Mouse (Mus musculus) stomach, embryonic 15.5 days (tissue): Measurements from ENCODE around the gene Ttc39a. TPM values are rescaled to one million over a fixed set of nuclear protein-coding genes. Genes with fewer than 3 reads are reported as not detected.

Source experiments
- ATAC-seq: fragments of 200-750 bp; cut with Nextera tagmentation; 2 replicates; pipeline ENCODE4 v1.8.0; 2017; ENCODE audit warnings: low read depth, moderate number of reproducible peaks, moderate TSS enrichment; ENCODE audit not compliant: insufficient read depth, low FRiP score
- H3K27ac ChIP-seq: fragments of 300-500 bp; sonication (generic); 2 replicates; pipeline ENCODE4 v1.5.1; 2015; ENCODE audit warnings: mild to moderate bottlenecking, inconsistent platforms
- H3K27me3 ChIP-seq: fragments of 300-500 bp; sonication (generic); replicated peaks from 2 replicates; pipeline ENCODE4 v1.6.1; 2015; ENCODE audit warnings: inconsistent platforms
- H3K36me3 ChIP-seq: fragments of 300-500 bp; sonication (generic); 2 replicates; pipeline ENCODE4 v1.6.1; 2015; ENCODE audit warnings: inconsistent platforms
- H3K4me1 ChIP-seq: fragments of 300-500 bp; sonication (generic); 2 replicates; pipeline ENCODE4 v1.6.1; 2015; ENCODE audit warnings: inconsistent platforms
- H3K4me2 ChIP-seq: fragments of 300-500 bp; sonication (generic); 2 replicates; pipeline ENCODE4 v1.6.1; 2015; ENCODE audit warnings: mild to moderate bottlenecking, inconsistent platforms
- H3K4me3 ChIP-seq: fragments of 300-500 bp; sonication (generic); replicated peaks from 2 replicates; pipeline ENCODE4 v1.5.1; 2015; ENCODE audit warnings: inconsistent platforms
- H3K9ac ChIP-seq: fragments of 300-500 bp; sonication (generic); 2 replicates; pipeline ENCODE4 v1.6.1; 2015; ENCODE audit warnings: inconsistent platforms
- H3K9me3 ChIP-seq: fragments of 300-500 bp; sonication (generic); 2 replicates; pipeline ENCODE4 v1.6.1; 2016; ENCODE audit warnings: inconsistent platforms
- WGBS: fragments of 180-500 bp; shearing (Covaris S2); methylation state at CpG from one replicate; pipeline ENCODE4 v1.1.7; 2015; 5-methylcytosine and 5-hydroxymethylcytosine counted together
- polyA plus RNA-seq: library from polyadenylated mRNA; unstranded; fragments of >200 nt; fragmentation: Nextera tagmentation; extraction: Ambion mirVana; gene quantifications from 2 replicates; pipeline ENCODE4 v1.2.1, GENCODE M21; 2015

Ttc39a gene
- polyA plus RNA-seq, 1 experiment from 2014 or later, result 21.3 TPM

DNA sequence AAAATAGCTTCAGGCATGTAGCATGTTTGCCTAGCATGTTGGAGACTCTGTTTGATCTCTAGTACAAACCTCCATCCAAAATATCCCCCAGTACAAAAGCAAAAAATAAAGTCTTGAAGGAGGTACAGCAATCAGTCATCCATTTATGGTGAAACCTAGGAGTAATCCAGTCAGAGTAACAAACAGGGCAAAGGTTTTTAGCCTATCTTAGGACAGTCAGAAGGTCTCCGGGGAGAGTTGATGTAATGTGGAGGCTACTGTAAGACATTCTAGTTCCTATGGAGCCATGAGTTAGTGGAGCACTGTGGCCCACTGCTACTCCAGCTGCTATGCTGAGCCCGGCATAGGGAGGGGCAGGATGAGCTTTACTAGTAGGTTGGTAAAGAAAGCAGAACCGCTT lies 66.1 kb downstream of the Ttc39a start:
- H3K4me3 ChIP-seq, result no peak overlapping the region
- ATAC-seq, result no peak
- WGBS, result 86% methylated on average over 3 of the region's 3 CpGs
- peaks cover 11% of the 10 kb centered on the region; the same call in 1 of the 2 replicates for H3K4me1 ChIP-seq
- no peak overlapping the region for H3K27ac ChIP-seq
- no peak overlapping the region for H3K9ac ChIP-seq
- no peaks in the 10 kb centered on the region for H3K9me3 ChIP-seq
- H3K4me2 ChIP-seq, result no peak overlapping the region
- no peaks in the 10 kb centered on the region for H3K36me3 ChIP-seq
- H3K27me3 ChIP-seq, result no peaks in the 10 kb centered on the region

DNA sequence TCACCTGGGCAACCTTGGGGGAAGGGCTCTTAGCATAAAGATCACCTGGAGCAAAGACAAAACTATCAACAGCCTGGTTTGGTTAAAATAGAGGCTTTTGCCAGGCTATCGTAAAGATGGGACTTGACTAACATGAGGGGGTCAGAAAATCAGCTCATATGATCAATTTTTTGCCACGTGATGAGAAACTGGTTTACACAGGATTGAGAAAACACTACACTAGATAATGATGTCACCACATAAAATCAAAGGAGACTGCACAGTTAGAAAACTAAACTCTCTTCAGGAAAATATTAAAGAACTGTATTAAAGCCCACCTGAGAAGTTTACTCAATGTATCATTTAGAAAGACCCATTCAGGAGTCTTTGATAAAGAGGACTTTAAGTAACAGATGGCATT lies 68.7 kb downstream of the Ttc39a start:
- no peaks in the 10 kb centered on the region for H3K36me3 ChIP-seq
- no peak for ATAC-seq
- H3K9me3 ChIP-seq, result no peaks in the 10 kb centered on the region
- peak overlapping the region; percentile 93; the same call in 1 of the 2 replicates for H3K4me3 ChIP-seq
- no peaks in the 10 kb centered on the region for H3K27me3 ChIP-seq
- no peak overlapping the region; the same call in 1 of the 2 replicates for H3K9ac ChIP-seq
- no peak overlapping the region for H3K27ac ChIP-seq
- H3K4me1 ChIP-seq, result peaks cover 11% of the 10 kb centered on the region; the same call in 1 of the 2 replicates
- peak overlapping the region; percentile 72 for H3K4me2 ChIP-seq
- WGBS, result 37% methylated on average over 2 of the region's 2 CpGs

DNA sequence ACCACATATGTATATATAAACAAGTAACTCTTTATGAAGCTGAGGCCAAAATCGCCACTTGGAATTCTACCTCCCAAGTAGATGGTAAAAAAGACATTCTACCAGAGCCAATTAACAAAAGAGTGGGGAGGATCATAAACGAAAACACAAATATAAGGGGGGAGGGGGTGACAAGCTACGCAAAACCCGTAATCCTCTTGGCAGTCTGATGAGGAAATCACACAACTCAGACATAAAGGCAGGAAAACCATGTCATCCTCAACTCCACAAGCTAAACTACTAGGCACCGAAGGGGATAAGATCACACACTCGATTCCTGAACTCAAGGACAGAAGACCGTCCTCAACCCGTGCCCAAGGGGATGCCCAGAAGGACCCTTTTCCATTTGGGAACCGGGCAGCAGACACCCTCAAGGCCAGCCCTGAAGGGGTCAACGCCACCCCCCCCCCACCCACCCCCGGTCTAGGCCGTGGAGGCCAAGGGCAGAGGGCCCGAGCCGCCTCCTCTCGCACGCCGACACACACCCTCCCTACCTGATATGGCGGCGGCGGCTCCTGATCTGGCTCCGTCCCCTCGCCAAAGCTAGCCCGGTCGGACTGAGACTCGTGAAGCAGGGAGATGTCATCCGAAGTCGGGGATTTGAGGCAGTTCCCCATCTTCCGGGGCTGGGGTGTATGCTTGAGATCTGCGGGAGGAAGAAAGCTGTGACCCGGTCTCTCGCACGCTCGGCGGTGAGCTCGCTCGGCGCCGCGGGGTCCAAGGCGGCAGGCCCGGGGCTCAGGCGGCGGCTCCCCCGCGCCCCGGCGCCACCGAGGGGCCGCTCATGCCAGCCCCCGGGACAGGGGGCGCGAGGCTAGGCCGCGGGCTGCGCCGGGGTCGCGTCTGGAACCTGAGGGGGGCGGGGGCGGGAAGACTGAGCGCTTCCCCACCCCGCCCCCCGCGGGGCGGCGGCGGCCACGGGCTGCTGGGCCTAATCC lies 69.4 kb downstream of the Ttc39a start:
- WGBS, result under 1% methylated on average over 60 of the region's 68 CpGs
- Histone ChIP-seq H3K4me1 (peaks cover 11% of the 10 kb centered on the region; the same call in 1 of the 2 replicates), H3K4me3 (peak overlapping the region; percentile 93), H3K9me3 (no peaks in the 10 kb centered on the region), H3K27me3 (no peaks in the 10 kb centered on the region), H3K27ac (peak overlapping the region; percentile 91), H3K36me3 (no peaks in the 10 kb centered on the region), H3K4me2 (peak overlapping the region; percentile 72), H3K9ac (peak overlapping the region; percentile 98)
- peak; percentile 67 for ATAC-seq

DNA sequence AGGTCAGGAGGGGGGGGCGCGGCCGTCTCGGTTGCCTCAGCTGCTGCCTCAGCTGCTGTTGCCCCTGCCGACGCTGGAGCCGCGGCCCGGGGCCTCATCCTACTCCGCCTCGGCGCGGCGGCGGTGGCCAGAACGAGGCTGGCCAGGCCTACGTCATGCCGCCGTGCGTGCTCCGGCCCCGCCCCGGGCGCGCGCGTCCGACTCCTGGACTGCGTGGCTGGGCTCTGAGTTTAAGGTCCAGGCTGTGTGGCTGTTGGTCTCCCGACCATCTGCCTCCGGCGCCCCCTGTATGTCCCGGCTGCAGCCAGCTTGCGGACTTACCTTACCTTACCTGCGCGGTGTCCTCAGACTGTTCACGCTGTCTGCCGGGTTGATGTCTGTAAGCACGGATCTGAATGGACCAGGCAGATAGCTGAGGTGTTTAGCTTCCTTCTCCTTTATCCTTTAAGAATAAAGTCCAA lies 70.2 kb downstream of the Ttc39a start:
- Histone ChIP-seq H3K9me3 (no peaks in the 10 kb centered on the region), H3K27ac (peak overlapping the region; percentile 91), H3K9ac (peak overlapping the region; percentile 98), H3K4me3 (peak overlapping the region; percentile 93), H3K36me3 (no peaks in the 10 kb centered on the region), H3K4me2 (peak overlapping the region; percentile 72), H3K4me1 (peaks cover 11% of the 10 kb centered on the region; the same call in 1 of the 2 replicates), H3K27me3 (no peaks in the 10 kb centered on the region)
- WGBS, result under 1% methylated on average over 38 of the region's 39 CpGs
- peak; percentile 99 for ATAC-seq

DNA sequence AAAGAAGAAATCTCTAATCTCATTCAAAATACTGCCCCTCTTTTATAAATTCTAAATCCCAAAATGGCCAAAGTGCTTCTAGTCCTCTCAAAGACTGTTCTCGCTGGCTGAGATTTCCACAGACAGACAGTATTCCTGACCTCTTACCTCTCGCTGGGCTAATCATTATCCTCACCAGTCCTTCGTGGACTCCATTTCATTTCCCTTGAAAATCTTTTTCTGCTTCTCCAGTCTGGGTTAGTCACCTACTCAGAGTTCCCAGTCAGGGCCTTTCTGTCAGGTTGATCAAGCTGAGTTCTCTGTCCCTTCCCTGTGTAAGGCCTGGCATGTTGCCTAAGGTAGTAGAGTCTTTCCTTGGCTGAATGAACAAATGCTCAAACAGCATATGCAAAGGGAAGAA lies 71.0 kb downstream of the Ttc39a start:
- no peaks in the 10 kb centered on the region for H3K36me3 ChIP-seq
- WGBS, result 83% methylated on average over 3 of the region's 3 CpGs
- H3K27ac ChIP-seq, result no peak overlapping the region
- H3K27me3 ChIP-seq, result no peaks in the 10 kb centered on the region
- no peak overlapping the region for H3K4me3 ChIP-seq
- no peak overlapping the region for H3K4me2 ChIP-seq
- H3K4me1 ChIP-seq, result peaks cover 7% of the 10 kb centered on the region; the same call in 1 of the 2 replicates
- H3K9ac ChIP-seq, result no peak overlapping the region
- no peaks in the 10 kb centered on the region for H3K9me3 ChIP-seq
- ATAC-seq, result no peak

DNA sequence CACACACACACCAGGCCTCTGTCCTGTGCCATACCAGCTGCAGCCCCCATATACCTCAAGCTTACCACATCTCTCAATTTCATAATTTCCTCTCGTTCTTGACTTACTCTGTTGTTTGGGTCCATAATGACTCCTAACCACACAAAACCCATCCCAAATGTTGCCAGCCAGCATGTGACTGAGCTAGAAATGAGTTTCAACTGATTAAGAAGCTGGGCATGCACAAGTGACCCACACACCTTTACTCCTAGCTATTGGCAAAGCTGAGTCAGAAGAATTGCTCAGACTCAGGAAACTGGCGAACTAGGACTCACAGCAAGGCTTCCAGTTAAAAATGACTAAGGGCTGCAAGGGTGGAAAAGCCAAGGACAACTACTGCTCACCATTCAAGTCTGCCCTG lies 75.0 kb downstream of the Ttc39a start:
- no peak overlapping the region for H3K27ac ChIP-seq
- no peaks in the 10 kb centered on the region for H3K36me3 ChIP-seq
- H3K9me3 ChIP-seq, result no peaks in the 10 kb centered on the region
- H3K4me2 ChIP-seq, result no peak overlapping the region
- H3K9ac ChIP-seq, result no peak overlapping the region
- H3K4me1 ChIP-seq, result no peaks in the 10 kb centered on the region
- ATAC-seq, result no peak
- 72% methylated on average over 2 of the region's 2 CpGs for WGBS
- H3K4me3 ChIP-seq, result no peak overlapping the region
- H3K27me3 ChIP-seq, result no peaks in the 10 kb centered on the region

DNA sequence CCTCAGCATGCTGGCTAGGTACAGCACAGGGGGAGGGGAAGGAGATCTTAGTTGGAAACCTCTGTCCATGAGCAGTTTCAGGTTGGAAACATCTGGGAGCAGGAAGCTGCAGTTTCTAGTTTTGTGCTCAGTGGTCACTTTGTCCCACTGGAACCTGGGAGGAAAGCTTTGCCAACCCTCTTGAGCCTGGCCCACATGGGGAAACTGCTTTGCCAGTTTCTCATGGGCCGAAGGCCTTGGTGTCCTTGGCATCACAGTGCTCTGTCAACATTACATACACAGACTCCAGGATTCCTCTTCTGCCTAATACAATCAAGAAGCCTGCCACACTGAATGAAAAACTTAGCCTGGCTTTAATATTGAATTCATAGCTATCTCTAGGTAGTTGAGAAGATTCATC lies 76.3 kb downstream of the Ttc39a start:
- H3K36me3 ChIP-seq, result no peaks in the 10 kb centered on the region
- no peak overlapping the region for H3K4me3 ChIP-seq
- H3K27ac ChIP-seq, result no peak overlapping the region
- 89% methylated on average over 1 of the region's 1 CpGs for WGBS
- no peak for ATAC-seq
- H3K27me3 ChIP-seq, result no peaks in the 10 kb centered on the region
- H3K4me2 ChIP-seq, result no peak overlapping the region
- H3K4me1 ChIP-seq, result no peaks in the 10 kb centered on the region
- H3K9me3 ChIP-seq, result no peaks in the 10 kb centered on the region
- no peak overlapping the region for H3K9ac ChIP-seq

DNA sequence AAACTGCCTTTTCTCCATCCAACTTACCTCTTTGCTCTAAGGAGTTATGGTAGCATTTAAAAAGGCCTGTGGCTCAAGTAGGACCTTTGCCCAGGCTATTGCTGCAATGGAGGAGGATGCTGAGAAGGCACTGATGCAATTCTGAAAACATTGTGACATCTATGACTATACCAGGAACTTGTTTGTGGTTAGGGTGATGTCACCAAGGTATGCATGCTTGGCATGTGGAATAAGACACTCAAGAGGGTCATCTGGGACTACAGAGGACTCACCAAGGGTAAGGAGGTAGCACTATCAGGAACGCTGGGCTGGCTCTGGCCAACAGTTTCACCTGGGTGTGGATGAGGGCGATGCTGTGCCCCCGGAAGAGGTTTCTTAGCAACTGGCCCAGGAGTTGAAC lies 78.2 kb downstream of the Ttc39a start, which contains the start of gene Rnf11:
Gene Rnf11 (minus strand): TSS at position 108 of the 400 bp plus-strand sequence.
- Histone ChIP-seq H3K4me1 (no peaks in the 10 kb centered on the region), H3K27ac (no peak within 1 kb of the TSS), H3K9ac (no peak within 1 kb of the TSS), H3K27me3 (no peaks in the 10 kb centered on the region), H3K36me3 (no peaks in the 10 kb centered on the region), H3K4me2 (no peak within 1 kb of the TSS), H3K9me3 (no peaks in the 10 kb centered on the region), H3K4me3 (no peak within 1 kb of the TSS)
- 67% methylated on average over 3 of the region's 3 CpGs for WGBS
- ATAC-seq, result no peak

DNA sequence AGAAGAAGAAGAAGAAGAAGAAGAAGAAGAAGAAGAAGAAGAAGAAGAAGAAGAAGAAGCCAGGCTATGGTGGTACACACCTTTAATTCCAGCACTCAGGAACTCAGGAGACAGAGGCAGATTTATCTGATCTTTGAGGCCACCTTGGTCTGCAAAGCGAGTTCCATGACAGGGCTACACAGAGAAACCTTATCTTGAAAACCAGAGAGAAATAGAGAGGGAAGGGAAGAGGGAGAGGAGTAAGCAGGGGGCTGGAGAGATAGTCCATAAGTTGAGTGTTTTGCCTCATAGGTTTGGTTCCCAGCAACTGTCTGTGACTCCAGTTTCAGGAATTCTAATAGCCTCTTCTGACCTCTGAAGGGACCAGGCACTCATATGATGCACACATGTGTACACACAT lies 82.4 kb downstream of the Ttc39a start:
- H3K4me2 ChIP-seq, result no peak overlapping the region

DNA sequence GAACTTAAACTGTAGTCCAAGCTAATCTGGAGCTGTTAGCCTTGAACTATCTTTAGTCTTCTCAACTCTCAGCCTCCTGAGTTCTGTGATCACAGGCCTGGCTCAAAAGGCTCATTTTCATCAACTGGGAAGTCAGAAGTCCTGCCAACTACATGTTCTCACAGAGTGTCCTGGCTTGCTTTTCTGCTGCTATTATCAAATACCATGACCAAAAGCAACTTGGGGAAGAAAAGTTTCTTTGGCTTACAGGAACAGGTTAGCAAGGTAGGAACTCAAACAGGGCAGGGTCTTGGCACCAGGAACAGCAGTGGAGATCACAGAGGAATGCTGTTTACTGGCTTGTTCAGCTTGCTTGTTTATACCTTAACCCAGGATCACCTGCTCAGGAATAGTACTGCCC lies 87.2 kb downstream of the Ttc39a start:
- H3K9me3 ChIP-seq, result no peaks in the 10 kb centered on the region
- H3K4me3 ChIP-seq, result no peak overlapping the region
- no peaks in the 10 kb centered on the region for H3K4me1 ChIP-seq
- ATAC-seq, result no peak
- no peak overlapping the region for H3K27ac ChIP-seq
- no peak overlapping the region for H3K4me2 ChIP-seq
- no peaks in the 10 kb centered on the region for H3K36me3 ChIP-seq
- H3K9ac ChIP-seq, result no peak overlapping the region
- H3K27me3 ChIP-seq, result no peaks in the 10 kb centered on the region

More for the DNA sequence above, 82.4 kb downstream of the Ttc39a start:
- Histone ChIP-seq H3K9ac (no peak overlapping the region), H3K27me3 (no peaks in the 10 kb centered on the region), H3K27ac (no peak overlapping the region), H3K36me3 (no peaks in the 10 kb centered on the region), H3K4me3 (no peak overlapping the region), H3K4me1 (no peaks in the 10 kb centered on the region), H3K9me3 (no peaks in the 10 kb centered on the region)
- no peak for ATAC-seq
- WGBS, result 44% methylated on average over 1 of the region's 1 CpGs
